Mouse (Mus musculus) erythroblast, embryonic 14.5 days (primary cell): ENCODE measurements around the gene Arl15. TPM values are rescaled to one million over a fixed set of nuclear protein-coding genes. Genes with fewer than 3 reads are reported as not detected.

ENCODE experiments used
- H3K27me3 ChIP-seq: 2 replicates; pipeline ENCODE4 v1.6.1; 2012; ENCODE audit warnings: inconsistent platforms; ENCODE audit not compliant: control insufficient read depth
- H3K36me3 ChIP-seq: 2 replicates; pipeline ENCODE4 v1.6.1; 2012; ENCODE audit warnings: mild to moderate bottlenecking, inconsistent platforms; ENCODE audit not compliant: control insufficient read depth
- H3K4me1 ChIP-seq: 2 replicates; pipeline ENCODE4 v1.6.1; 2012; ENCODE audit warnings: inconsistent platforms; ENCODE audit not compliant: control insufficient read depth
- H3K4me3 ChIP-seq: replicated peaks from 2 replicates; pipeline ENCODE3; 2012; ENCODE audit warnings: moderate library complexity, mild to moderate bottlenecking, inconsistent platforms
- H3K9me3 ChIP-seq: 2 replicates; pipeline ENCODE4 v1.6.1; 2012; ENCODE audit warnings: low read length, inconsistent platforms, mixed read lengths; ENCODE audit not compliant: control insufficient read depth
- GATA1 ChIP-seq: IDR thresholded peaks from 2 replicates; pipeline ENCODE4 v1.6.1; 2012; ENCODE audit warnings: low read length, inconsistent platforms, mixed read lengths
- TAL1 ChIP-seq: IDR thresholded peaks from 3 replicates; pipeline ENCODE4 v1.6.1; 2012; ENCODE audit warnings: low read length, inconsistent platforms, mixed read lengths
- polyA plus RNA-seq: library from polyadenylated mRNA; stranded (reverse); fragments of >175 nt; gene quantifications from 2 replicates; pipeline ENCODE4 v1.2.3, GENCODE M21; 2012

The Arl15 gene
- polyA plus RNA-seq, 1 experiment = not detected

DNA sequence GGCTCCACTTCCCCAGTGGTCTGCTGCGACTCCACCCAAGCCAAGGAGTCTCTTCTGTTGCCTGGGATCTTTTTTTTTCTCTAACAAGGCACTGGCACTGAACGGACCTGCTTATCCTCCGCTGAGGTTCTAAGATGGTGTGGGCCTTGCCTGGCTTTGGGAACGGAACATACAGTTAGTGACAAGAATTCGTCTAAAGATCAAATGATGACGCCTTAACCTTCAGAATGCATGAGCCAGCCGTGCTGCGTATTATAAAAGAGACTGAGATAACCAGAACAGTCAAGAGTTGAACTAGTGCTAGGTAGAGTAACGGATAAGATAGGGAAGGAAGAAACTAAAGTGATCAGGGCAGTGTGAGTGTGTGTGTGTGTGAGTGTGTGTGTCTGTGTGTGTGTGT lies 66.9 kb downstream of the Arl15 start:
- peaks cover 88% of the 10 kb centered on the region for H3K4me1 ChIP-seq

DNA sequence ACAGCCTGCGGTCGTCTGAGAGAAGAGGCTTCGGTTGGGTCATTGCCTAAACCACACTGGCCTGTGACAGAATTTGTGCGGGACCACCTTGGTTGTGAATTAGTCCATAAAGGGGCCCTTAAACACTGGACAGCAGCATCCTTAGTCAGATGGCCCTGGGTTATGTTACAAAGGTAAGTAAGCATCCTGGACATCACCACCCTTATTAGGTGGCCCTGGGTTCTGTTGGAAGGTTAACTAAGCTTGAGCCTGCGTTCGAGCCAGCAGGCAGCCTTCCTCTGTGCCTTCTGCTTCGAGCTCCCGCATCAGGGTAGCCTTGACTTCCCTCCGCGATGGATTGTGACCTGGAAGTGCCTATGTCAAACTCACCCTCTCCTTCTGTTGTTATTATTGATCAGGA lies 68.6 kb downstream of the Arl15 start:
- H3K4me1 ChIP-seq = peaks cover 74% of the 10 kb centered on the region

More for the DNA sequence above, 66.9 kb downstream of the Arl15 start:
- Histone ChIP-seq H3K27me3 (no peaks in the 10 kb centered on the region), H3K4me3 (no peak overlapping the region), H3K9me3 (no peaks in the 10 kb centered on the region), H3K36me3 (peaks cover 8% of the 10 kb centered on the region)
- no peak for TF ChIP-seq GATA1
- no peak for TF ChIP-seq TAL1

DNA sequence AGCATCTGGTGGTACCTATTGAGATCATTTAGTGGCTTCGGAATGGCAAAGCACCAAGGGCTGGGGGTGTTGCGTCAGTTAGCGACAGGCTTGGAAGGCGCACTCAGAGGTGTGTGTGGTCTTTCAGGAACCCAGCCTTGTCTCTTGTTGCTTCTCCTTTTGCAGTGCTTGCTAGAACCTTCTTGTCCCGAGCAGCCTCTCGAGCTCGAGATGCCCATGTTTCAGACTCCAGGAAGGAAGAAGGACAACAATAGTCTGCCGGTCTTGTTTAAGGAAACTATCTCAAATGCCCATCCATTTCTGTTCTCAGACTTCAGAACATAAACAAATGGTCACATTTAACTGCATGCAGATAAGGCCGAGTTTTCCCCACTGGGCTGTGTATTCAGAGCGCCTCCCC lies 69.4 kb downstream of the Arl15 start:
- Histone ChIP-seq H3K27me3 (no peaks in the 10 kb centered on the region), H3K36me3 (peaks cover 8% of the 10 kb centered on the region), H3K4me1 (peaks cover 70% of the 10 kb centered on the region), H3K9me3 (no peaks in the 10 kb centered on the region), H3K4me3 (no peak overlapping the region)
- TF ChIP-seq GATA1 (no peak), TAL1 (no peak)

More for the DNA sequence above, 68.6 kb downstream of the Arl15 start:
- H3K9me3 ChIP-seq = no peaks in the 10 kb centered on the region
- TF ChIP-seq GATA1 = no peak
- TF ChIP-seq TAL1 = no peak
- no peaks in the 10 kb centered on the region for H3K27me3 ChIP-seq
- no peak overlapping the region for H3K4me3 ChIP-seq
- peaks cover 8% of the 10 kb centered on the region for H3K36me3 ChIP-seq

DNA sequence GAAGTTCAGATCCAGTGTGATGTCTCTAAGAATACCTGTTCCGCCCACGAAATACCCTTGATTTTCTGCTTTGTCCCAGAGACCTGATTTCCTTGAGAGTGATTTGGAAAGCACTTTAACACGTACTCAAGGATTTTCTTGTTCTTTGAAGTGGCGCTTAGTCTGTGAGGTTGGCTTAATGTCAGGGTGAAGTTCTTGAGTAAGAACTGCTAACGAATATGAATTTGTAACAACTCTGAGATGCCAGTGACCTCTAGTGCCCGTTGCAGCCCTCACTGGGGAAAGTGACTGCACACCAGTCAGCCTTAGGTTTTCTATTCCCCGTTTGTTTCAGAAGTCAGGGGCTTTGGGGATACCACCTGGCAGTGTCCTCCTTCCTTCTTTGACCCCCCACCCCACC lies 70.0 kb downstream of the Arl15 start:
- Histone ChIP-seq H3K4me1 (peaks cover 66% of the 10 kb centered on the region), H3K27me3 (no peaks in the 10 kb centered on the region)
- TF ChIP-seq GATA1 (no peak), TAL1 (no peak)

DNA sequence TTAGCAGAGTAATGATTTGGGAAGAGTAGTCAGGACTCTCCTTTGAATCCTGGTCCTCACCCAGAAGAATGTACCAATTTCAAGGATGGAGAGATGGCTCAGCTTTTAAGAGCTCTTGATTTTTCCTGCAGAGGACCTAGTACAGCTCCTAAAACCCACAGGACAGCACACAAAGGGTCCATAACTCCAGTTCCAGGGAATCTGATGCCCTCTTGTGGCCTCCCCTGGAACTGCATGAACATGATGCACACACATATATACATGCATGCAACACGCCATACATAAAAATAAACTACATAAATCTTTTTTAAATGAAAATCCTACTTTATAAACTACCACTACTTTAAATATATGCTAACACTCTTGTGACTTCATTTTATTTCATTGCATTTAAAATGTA lies 70.6 kb downstream of the Arl15 start:
- no peaks in the 10 kb centered on the region for H3K9me3 ChIP-seq
- peaks cover 66% of the 10 kb centered on the region for H3K4me1 ChIP-seq
- H3K4me3 ChIP-seq = no peak overlapping the region
- no peak for TF ChIP-seq TAL1
- no peak for TF ChIP-seq GATA1
- H3K27me3 ChIP-seq = no peaks in the 10 kb centered on the region
- peaks cover 8% of the 10 kb centered on the region for H3K36me3 ChIP-seq

More for the DNA sequence above, 70.0 kb downstream of the Arl15 start:
- Histone ChIP-seq H3K9me3 (no peaks in the 10 kb centered on the region), H3K4me3 (no peak overlapping the region), H3K36me3 (peaks cover 8% of the 10 kb centered on the region)

DNA sequence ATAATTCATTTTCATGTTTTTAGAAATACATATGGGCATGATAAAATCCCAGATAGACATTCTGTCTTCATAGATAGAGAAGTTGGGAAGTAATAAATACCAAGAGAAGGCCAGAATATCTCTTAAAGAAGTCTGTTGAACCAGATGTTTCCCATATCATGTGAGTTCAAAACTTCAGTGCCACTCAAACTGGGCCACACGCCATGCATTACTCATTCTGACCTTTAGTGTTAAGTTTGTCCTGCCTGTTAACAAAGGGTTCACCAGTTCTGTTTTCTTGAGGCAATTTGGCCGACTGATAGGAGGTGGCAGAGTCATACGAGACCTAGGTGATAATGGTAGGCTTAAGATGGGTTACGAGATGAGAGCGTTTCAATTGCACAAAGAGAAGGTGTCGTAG lies 71.1 kb downstream of the Arl15 start:
- H3K9me3 ChIP-seq = no peaks in the 10 kb centered on the region
- peaks cover 65% of the 10 kb centered on the region for H3K4me1 ChIP-seq
- H3K4me3 ChIP-seq = no peak overlapping the region
- peaks cover 8% of the 10 kb centered on the region for H3K36me3 ChIP-seq
- TF ChIP-seq TAL1 = no peak
- TF ChIP-seq GATA1 = no peak
- no peaks in the 10 kb centered on the region for H3K27me3 ChIP-seq

DNA sequence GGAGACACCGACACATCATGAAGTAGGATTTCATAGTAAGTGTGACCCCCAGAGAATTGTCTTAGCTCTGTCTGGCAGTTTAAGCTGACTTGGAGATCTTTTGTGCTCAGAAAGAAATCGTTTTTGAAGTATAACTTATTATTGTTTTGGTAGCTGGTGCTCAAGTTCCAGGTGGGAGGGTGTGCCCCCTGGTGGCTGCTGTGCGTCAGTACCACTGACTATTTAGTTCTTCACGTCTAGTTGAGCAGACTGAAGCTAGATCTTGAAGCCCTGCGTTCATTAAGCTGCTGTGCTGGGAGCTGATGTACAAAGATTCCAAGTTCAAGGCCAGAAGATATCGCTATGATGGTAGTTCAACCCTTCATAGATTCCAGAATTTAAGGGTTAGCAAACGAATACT lies 71.5 kb downstream of the Arl15 start:
- Histone ChIP-seq H3K4me1 (peaks cover 65% of the 10 kb centered on the region), H3K4me3 (no peak overlapping the region), H3K27me3 (no peaks in the 10 kb centered on the region), H3K36me3 (peaks cover 8% of the 10 kb centered on the region), H3K9me3 (no peaks in the 10 kb centered on the region)
- no peak for TF ChIP-seq GATA1
- no peak for TF ChIP-seq TAL1

DNA sequence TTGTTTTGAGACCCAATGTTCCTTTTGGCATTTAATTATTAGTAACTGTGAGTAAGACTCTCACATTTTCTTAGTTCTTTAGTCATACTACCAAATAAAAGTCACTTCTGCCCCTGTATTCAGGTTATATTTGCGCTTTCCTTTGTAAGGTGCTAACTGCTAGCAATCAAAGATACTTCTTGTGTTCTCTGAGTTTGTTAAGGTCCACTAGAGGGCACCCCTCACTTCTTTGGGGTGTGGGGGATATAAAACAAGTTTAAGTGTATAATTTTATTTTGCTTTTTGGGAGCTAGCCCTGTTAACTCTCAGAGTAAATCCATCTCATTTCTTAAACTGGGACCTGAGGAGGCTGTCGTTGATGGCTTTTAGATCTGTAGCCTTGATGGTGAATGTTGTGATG lies 73.4 kb downstream of the Arl15 start:
- no peak for TF ChIP-seq TAL1
- no peak for TF ChIP-seq GATA1
- H3K36me3 ChIP-seq = peaks cover 8% of the 10 kb centered on the region
- no peak overlapping the region for H3K4me3 ChIP-seq
- H3K9me3 ChIP-seq = no peaks in the 10 kb centered on the region
- H3K4me1 ChIP-seq = peaks cover 50% of the 10 kb centered on the region
- no peaks in the 10 kb centered on the region for H3K27me3 ChIP-seq

DNA sequence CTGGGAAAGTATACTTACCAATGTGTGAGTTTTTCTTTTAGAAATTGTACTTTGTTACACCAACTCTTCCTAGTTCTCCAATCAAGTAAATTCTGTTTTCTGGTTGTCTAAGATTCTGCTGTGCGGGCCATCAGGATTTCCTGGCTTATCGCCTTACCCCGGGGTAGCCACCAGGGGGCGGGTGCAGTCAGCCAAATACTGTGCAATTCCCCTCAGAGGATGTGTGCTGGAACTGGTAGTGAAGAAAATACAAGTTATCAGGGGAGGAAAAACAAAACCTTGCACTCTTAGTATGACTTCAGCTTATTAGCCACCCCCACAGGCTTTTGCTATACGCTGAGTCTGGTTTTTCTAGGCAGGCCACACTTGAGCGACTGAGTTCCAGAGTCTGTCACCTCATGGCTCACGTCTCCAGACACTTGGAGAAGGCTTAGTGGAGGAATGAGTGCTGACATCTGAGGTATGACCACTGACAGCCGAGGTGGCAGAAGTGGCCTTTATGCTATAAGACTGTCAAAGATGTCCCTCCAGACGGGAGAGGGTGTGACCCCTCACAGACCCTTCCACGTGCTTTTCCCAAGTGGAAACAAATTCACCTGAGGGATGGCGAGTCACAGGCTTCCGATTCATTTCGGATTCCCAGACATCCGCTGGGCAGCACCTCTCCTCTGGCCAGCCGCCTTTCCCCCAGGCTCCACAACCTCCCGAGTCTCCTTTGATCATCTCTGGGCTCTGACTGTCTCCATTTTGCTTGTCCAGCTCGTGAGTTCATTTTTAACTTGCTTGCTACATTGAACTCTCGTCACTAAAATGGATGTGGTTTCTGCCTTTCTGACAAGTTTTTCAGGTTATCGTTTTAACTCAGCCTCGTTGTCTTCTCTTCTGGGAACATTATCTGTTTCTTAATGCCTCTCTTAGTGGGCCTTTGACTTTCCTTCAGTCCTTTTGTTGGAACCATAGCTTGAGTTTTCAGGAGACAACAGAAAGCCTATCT lies 75.2 kb downstream of the Arl15 start:
- Histone ChIP-seq H3K27me3 (no peaks in the 10 kb centered on the region), H3K4me3 (no peak overlapping the region), H3K4me1 (peaks cover 32% of the 10 kb centered on the region), H3K9me3 (no peaks in the 10 kb centered on the region), H3K36me3 (no peaks in the 10 kb centered on the region)
- no peak for TF ChIP-seq GATA1

DNA sequence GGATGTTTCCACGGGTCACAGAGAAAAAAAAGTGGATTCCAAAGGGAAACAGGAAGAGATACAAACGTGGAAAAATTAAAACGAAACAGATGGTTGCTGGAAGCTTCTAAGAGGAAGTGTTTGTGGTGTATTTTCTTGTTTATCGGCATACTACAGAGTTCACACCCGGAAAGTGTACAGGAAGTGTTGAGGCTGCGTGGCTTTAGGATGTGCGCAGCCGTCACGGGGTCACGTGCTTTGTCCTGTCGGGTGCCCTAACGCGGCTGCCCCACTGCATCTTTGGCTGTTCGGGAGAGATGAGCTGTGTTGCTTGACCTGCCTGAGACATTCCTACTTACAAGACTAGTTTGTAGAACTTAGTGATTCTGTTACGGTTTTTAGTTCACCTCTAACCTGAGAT lies 76.1 kb downstream of the Arl15 start:
- no peak for TF ChIP-seq GATA1
- TF ChIP-seq TAL1 = no peak
- Histone ChIP-seq H3K36me3 (no peaks in the 10 kb centered on the region), H3K9me3 (no peaks in the 10 kb centered on the region), H3K27me3 (no peaks in the 10 kb centered on the region), H3K4me1 (peaks cover 28% of the 10 kb centered on the region), H3K4me3 (peak overlapping the region; percentile 36)
